Mouse (Mus musculus) hindbrain, postnatal 0 days (tissue): Measurements from ENCODE around the gene Foxa1. TPM values are rescaled to one million over a fixed set of nuclear protein-coding genes. Genes with fewer than 3 reads are reported as not detected.

Source experiments
- ATAC-seq: fragments of 200-750 bp; cut with Nextera tagmentation; 2 replicates; pipeline ENCODE4 v1.8.0; 2017; ENCODE audit warnings: mild to moderate bottlenecking, moderate TSS enrichment, moderate library complexity
- DNase-seq: peaks from one replicate; pipeline ENCODE4 v3.0.0-alpha.2; 2015; ENCODE audit warnings: low spot score
- H3K27ac ChIP-seq: fragments of 300-500 bp; sonication (generic); 2 replicates; pipeline ENCODE4 v1.5.1; 2014; ENCODE audit warnings: mild to moderate bottlenecking
- H3K27me3 ChIP-seq: fragments of 300-500 bp; sonication (generic); 2 replicates; pipeline ENCODE4 v1.6.1; 2014; ENCODE audit warnings: low read length, mixed read lengths; ENCODE audit not compliant: insufficient read depth
- H3K36me3 ChIP-seq: fragments of 300-500 bp; sonication (generic); 2 replicates; pipeline ENCODE4 v1.6.1; 2014; ENCODE audit warnings: low read length, mixed read lengths; ENCODE audit not compliant: insufficient read depth
- H3K4me1 ChIP-seq: fragments of 300-500 bp; sonication (generic); 2 replicates; pipeline ENCODE4 v1.6.1; 2014; ENCODE audit warnings: antibody characterized with exemption, low read length, mixed read lengths; ENCODE audit not compliant: insufficient read depth
- H3K4me2 ChIP-seq: fragments of 300-500 bp; sonication (generic); 2 replicates; pipeline ENCODE4 v1.6.1; 2014; ENCODE audit warnings: low read depth, mild to moderate bottlenecking, low read length, moderate library complexity, mixed read lengths
- H3K4me3 ChIP-seq: fragments of 300-500 bp; sonication (generic); 2 replicates; pipeline ENCODE4 v1.5.1; 2014; ENCODE audit warnings: low read length
- H3K9ac ChIP-seq: fragments of 300-500 bp; sonication (generic); replicated peaks from 2 replicates; pipeline ENCODE4 v1.6.1; 2014; ENCODE audit warnings: mild to moderate bottlenecking, low read length, moderate library complexity, mixed read lengths
- H3K9me3 ChIP-seq: fragments of 300-500 bp; sonication (generic); 2 replicates; pipeline ENCODE4 v1.6.1; 2016; ENCODE audit warnings: low read length, mixed read lengths
- CTCF ChIP-seq: IDR thresholded peaks from 2 replicates; pipeline ENCODE4 v1.5.1; 2016; ENCODE audit warnings: antibody characterized with exemption, control low read depth, low read depth
- WGBS: fragments of 180-500 bp; shearing (Covaris S2); extraction: QIAGEN DNeasy Blood & Tissue Kit; methylation state at CpG from one replicate; pipeline ENCODE4 v1.1.7; 2014; 5-methylcytosine and 5-hydroxymethylcytosine counted together
- polyA plus RNA-seq: library from polyadenylated mRNA; unstranded; fragments of >200 nt; fragmentation: Nextera tagmentation; extraction: Ambion mirVana; gene quantifications from 2 replicates; pipeline ENCODE4 v1.2.1, GENCODE M21; 2015
- total RNA-seq: library from RNA; depleted of rRNA; stranded (reverse); fragments of >200 nt; gene quantifications from 2 replicates; pipeline ENCODE4 v1.2.3, GENCODE M21; 2014; rRNA removed

The Foxa1 gene
- 0.47 and 0.73 TPM in 2 replicates for total RNA-seq
- 0.20 and 0.44 TPM in 2 replicates for polyA plus RNA-seq

- Histone ChIP-seq H3K27me3 (peaks cover 96% of the 10 kb centered on the region), H3K36me3 (no peaks in the 10 kb centered on the region), H3K4me1 (0 out of 2 replicates have a peak, but pooled peaks cover 7% of the 10 kb centered on the region), H3K9ac (0 out of 2 replicates have a peak within 1 kb of the TSS, but pooled peaks have one; percentile 17), H3K4me2 (peak within 1 kb of the TSS; percentile 64), H3K4me3 (peak within 1 kb of the TSS; percentile 37), H3K27ac (no peak within 1 kb of the TSS), H3K9me3 (no peaks in the 10 kb centered on the region)
- WGBS = 0% methylated on average over 32 of the region's 32 CpGs
- DNase-seq = no peak
- TF ChIP-seq CTCF = no peak
- no peak for ATAC-seq
Observed at GRCm38 (mm10) chr12:57546415-57547201, at the start of gene Foxa1. Gene Foxa1, minus strand, starts transcription at chr12:57546916.

- peak overlapping the region; percentile 50 for H3K4me3 ChIP-seq
- WGBS = 2% methylated on average over 81 of the region's 81 CpGs
- peaks cover 15% of the 10 kb centered on the region for H3K27me3 ChIP-seq
- H3K4me1 ChIP-seq = no peaks in the 10 kb centered on the region
- H3K9me3 ChIP-seq = no peaks in the 10 kb centered on the region
- H3K36me3 ChIP-seq = no peaks in the 10 kb centered on the region
- H3K9ac ChIP-seq = peak overlapping the region; percentile 48
- DNase-seq = peak; percentile 64
- H3K27ac ChIP-seq = no peak overlapping the region
- H3K4me2 ChIP-seq = peak overlapping the region; percentile 63
- no peak; the same call in 1 of the 2 replicates for TF ChIP-seq CTCF
- peak; percentile 92 for ATAC-seq
Observed at GRCm38 (mm10) chr12:57575931-57576628, 29.4 kb upstream of the Foxa1 start.

GRCm38 (mm10) chr12:57572415-57572814, 25.7 kb upstream of the Foxa1 start:
- ATAC-seq = no peak
- no peaks in the 10 kb centered on the region for H3K36me3 ChIP-seq

GRCm38 (mm10) chr12:57571773-57572172, 25.1 kb upstream of the Foxa1 start:
- no peak for ATAC-seq
- Histone ChIP-seq H3K9me3 (no peaks in the 10 kb centered on the region), H3K36me3 (no peaks in the 10 kb centered on the region), H3K4me2 (no peak overlapping the region), H3K27me3 (peaks cover 15% of the 10 kb centered on the region), H3K27ac (no peak overlapping the region), H3K9ac (no peak overlapping the region), H3K4me1 (no peaks in the 10 kb centered on the region), H3K4me3 (no peak overlapping the region)
- DNase-seq = no peak
- 49% methylated on average over 9 of the region's 9 CpGs for WGBS
- no peak for TF ChIP-seq CTCF

More at GRCm38 (mm10) chr12:57572415-57572814, 25.7 kb upstream of the Foxa1 start:
- no peaks in the 10 kb centered on the region for H3K9me3 ChIP-seq
- H3K4me1 ChIP-seq = no peaks in the 10 kb centered on the region
- H3K27ac ChIP-seq = no peak overlapping the region
- no peak overlapping the region for H3K9ac ChIP-seq
- no peak overlapping the region for H3K4me2 ChIP-seq
- H3K4me3 ChIP-seq = no peak overlapping the region
- TF ChIP-seq CTCF = no peak
- H3K27me3 ChIP-seq = peaks cover 15% of the 10 kb centered on the region
- DNase-seq = no peak

- 73% methylated on average over 6 of the region's 6 CpGs for WGBS
- DNase-seq = no peak
- no peak within 1 kb of the TSS for H3K9ac ChIP-seq
- no peak within 1 kb of the TSS for H3K4me3 ChIP-seq
- no peaks in the 10 kb centered on the region for H3K4me1 ChIP-seq
- H3K27me3 ChIP-seq = no peaks in the 10 kb centered on the region
- no peaks in the 10 kb centered on the region for H3K36me3 ChIP-seq
- no peaks in the 10 kb centered on the region for H3K9me3 ChIP-seq
- H3K4me2 ChIP-seq = no peak within 1 kb of the TSS
- TF ChIP-seq CTCF = no peak
- H3K27ac ChIP-seq = no peak within 1 kb of the TSS
- ATAC-seq = no peak
Observed at GRCm38 (mm10) chr12:57563909-57564308, 17.2 kb upstream of the Foxa1 start, which contains the start of gene Ttc6. Gene Ttc6, plus strand, starts transcription at chr12:57564113.

GRCm38 (mm10) chr12:57554091-57554490, 7.4 kb upstream of the Foxa1 start:
- no peak for TF ChIP-seq CTCF
- Histone ChIP-seq H3K4me1 (no peaks in the 10 kb centered on the region), H3K27me3 (peaks cover 59% of the 10 kb centered on the region), H3K36me3 (no peaks in the 10 kb centered on the region), H3K4me3 (no peak overlapping the region), H3K4me2 (no peak overlapping the region), H3K27ac (no peak overlapping the region), H3K9me3 (no peaks in the 10 kb centered on the region), H3K9ac (no peak overlapping the region)
- 43% methylated on average over 3 of the region's 3 CpGs for WGBS
- ATAC-seq (no peak), DNase-seq (no peak)
